Mouse (Mus musculus) G1E-ER4 (cell line): ENCODE data around the gene Plet1. TPM values are rescaled to one million over a fixed set of nuclear protein-coding genes. Genes with fewer than 3 reads are reported as not detected.

Experiments used
- GATA1 ChIP-seq: IDR thresholded peaks from one replicate; pipeline ENCODE4 v1.8.0; 2012; ENCODE audit warnings: low read length, inconsistent platforms
- polyA plus RNA-seq: library from polyadenylated mRNA; stranded (reverse); fragments of >175 nt; gene quantifications from 2 replicates; pipeline ENCODE4 v1.2.3, GENCODE M21; 2012

Gene Plet1
- polyA plus RNA-seq, 1 experiment, result not detected

- TF ChIP-seq GATA1, result no peak
Measured at GRCm38 (mm10) chr9:50485521-50485920, 8.8 kb upstream of the Plet1 start.

- no peak for TF ChIP-seq GATA1
Measured at GRCm38 (mm10) chr9:50490836-50491235, 3.5 kb upstream of the Plet1 start.

GRCm38 (mm10) chr9:50491531-50492045 is 2.7 kb upstream of the Plet1 start:
- TF ChIP-seq GATA1, result no peak

GRCm38 (mm10) chr9:50493777-50494176 is 548 bp upstream of the Plet1 start:
- no peak for TF ChIP-seq GATA1

- no peak for TF ChIP-seq GATA1
Measured at GRCm38 (mm10) chr9:50495405-50496150, 1.3 kb downstream of the Plet1 start.

- no peak for TF ChIP-seq GATA1
Measured at GRCm38 (mm10) chr9:50496151-50496505, 1.8 kb downstream of the Plet1 start.

GRCm38 (mm10) chr9:50496546-50496945 is 2.2 kb downstream of the Plet1 start:
- TF ChIP-seq GATA1, result no peak

GRCm38 (mm10) chr9:50497076-50497475 is 2.8 kb downstream of the Plet1 start:
- TF ChIP-seq GATA1, result no peak

GRCm38 (mm10) chr9:50497536-50497935 is 3.2 kb downstream of the Plet1 start:
- TF ChIP-seq GATA1, result no peak

- no peak for TF ChIP-seq GATA1
Measured at GRCm38 (mm10) chr9:50498815-50499214, 4.5 kb downstream of the Plet1 start.

- TF ChIP-seq GATA1, result no peak
Measured at GRCm38 (mm10) chr9:50499781-50500180, 5.5 kb downstream of the Plet1 start.

- TF ChIP-seq GATA1, result no peak
Measured at GRCm38 (mm10) chr9:50500467-50500973, 6.2 kb downstream of the Plet1 start.

- no peak for TF ChIP-seq GATA1
Measured at GRCm38 (mm10) chr9:50500974-50501501, 6.7 kb downstream of the Plet1 start.

- TF ChIP-seq GATA1, result no peak
Measured at GRCm38 (mm10) chr9:50502949-50503348, 8.6 kb downstream of the Plet1 start.

GRCm38 (mm10) chr9:50505405-50505804 is 11.1 kb downstream of the Plet1 start:
- TF ChIP-seq GATA1, result no peak

GRCm38 (mm10) chr9:50507570-50507969 is 13.2 kb downstream of the Plet1 start:
- TF ChIP-seq GATA1, result no peak

- TF ChIP-seq GATA1, result no peak
Measured at GRCm38 (mm10) chr9:50515462-50515861, 21.1 kb downstream of the Plet1 start.
